Mouse (Mus musculus): ENCODE data around the gene Patl2.

The Patl2 gene

DNA sequence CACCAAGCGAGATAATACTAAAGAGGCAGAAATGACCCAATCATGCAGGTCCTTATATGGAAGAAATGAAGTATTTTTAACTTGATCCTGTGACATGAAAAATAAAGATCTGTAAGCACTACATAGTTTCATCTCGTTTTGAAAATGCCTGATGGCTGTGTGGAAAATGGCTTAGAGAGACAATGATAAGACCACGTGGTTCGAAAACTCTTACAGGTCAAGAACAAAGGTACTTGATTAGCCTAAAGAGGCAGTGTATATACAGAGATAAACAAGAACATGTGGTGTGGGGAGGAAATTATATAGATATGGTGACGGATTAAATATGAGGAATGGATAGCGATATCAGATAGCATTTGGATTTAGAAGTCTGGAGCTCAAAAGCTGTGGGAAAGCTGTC lies 14.7 kb downstream of the Patl2 start:
- no peak for DNase-seq

DNA sequence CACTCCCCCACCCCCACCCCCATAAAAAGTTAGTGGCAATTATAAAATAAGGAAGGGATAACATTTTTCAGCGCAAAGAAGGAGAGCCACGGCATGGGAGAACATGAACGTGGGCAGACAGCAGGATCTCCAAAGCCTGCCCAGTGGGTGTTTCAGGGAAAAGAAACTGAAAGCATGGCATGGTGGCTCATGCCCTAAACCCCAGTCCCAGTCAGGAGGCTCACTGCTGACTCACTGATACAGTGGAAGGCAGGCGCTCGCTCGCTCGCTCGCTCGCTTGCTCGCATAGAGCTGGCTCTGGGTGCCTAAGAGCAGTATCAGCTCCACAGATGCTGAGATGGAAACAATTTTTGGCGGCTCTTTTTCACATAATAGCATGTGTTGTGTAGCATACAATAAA lies 21.7 kb downstream of the Patl2 start:
- DNase-seq: no peak

DNA sequence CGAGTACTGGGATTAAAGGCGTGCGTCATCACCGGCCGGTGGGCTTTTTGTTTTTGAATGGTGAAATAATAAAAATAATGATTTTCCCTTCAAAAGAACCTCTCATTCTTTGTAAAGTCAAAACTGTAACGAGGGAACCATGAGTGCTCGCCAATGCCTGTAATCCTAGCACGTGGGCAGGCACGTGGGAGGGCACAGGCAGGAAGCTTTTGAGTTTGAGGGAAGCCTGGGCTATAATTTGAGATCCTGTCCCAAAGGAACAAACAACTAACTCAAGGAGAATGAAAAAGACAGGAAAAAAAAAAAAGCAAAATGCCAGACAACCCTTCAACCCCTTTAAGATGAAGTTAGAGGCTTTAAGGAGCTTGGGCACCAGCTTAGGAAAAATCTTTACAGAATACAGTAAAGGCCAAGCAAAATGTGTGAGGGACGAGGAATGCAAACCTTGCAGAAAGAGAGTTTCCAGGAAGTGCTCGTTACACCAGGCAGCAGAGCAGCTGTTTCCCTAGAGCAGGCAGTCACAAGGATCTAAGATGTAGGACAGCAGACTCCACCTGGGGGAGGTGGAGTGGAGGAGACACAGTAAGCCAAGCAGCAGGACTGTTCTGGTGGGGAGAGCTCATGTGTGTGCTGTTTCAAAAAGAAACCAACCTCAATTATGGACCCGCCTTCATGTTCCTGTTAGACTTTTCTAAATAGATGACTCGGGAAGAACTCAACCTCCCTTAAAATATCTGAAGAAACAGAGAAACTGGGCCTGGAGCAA lies 22.4 kb downstream of the Patl2 start:
- no peak for DNase-seq

DNA sequence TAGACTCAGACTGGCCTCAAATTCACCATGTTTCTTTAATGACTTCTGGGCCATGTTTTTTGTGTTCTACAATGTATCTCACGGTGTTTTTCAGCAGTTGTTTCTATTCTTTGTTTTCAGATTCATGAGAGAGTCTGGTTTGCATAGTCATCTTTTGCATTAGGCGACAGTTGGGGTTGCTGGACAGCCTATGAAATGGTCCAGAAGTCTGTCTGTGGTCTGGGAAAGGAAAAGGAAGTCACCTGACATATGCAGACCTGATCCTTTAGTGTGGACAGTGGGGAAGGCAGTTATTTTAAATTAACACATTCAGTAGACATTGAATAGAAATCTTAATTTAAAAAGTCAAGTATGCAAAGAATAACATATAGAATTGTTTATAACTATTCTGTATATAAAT lies 23.5 kb downstream of the Patl2 start:
- no peak for DNase-seq

DNA sequence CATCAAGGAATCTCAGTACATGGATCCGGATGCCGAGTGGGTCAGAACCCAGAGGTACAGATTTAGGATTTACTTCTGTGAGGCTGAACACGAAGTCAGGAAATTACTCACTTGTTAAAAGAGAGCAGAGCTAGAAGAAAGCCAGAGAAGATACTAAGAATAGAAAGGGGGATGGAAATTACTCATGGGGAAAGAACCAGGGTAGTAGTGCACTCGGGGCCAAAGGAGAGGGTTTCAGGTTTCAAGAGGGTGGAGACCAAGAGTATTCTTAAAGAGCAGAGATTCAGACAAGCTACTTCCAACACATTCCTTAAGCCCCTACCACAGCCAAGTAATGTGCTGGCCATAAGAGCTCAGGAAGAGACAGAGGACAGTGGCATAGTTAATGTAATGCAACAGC lies 24.4 kb downstream of the Patl2 start:
- DNase-seq: no peak

DNA sequence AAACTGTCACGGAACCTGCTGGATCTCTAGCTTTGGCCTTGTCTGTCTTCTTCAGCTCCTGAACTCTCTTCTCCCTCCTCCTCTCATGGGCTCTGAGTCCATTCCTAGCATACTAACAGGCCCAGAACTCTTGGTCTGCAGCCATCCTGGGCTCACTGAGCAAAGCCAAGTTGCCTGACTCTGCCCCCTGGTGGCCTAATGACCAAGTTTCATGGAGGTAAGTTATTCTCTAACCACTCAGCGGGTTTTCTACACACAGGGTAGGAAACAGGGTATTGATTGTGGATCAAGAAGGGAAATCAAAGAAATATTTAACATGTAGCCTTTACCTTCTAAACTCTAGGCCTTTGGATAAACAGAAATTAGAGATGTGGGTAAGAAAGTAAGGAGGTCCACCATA lies 25.3 kb downstream of the Patl2 start, which contains the start of gene Trim69:
Gene Trim69 (plus strand): TSS at position 21 of the 400 bp plus-strand sequence.
- peak; percentile 92 for DNase-seq

DNA sequence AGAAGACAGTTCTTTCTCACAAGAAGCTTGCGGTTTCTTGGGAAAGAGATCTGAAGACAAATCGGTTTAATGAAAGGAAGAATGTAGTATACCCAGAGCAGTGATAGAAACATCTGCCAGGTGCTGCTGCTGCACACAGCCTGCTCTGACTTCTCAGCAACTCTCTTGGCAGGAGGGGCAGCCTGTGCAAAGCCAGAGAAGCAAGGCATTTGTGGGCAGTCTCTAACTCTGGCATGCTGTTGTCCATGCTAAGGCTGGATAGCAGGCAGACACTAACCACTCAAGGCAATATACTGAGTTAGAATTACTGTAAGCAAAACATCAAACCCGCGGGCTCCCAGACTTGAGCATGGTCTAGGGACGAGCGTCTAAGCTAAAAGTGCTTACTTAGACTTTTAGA lies 26.3 kb downstream of the Patl2 start:
- no peak for DNase-seq

DNA sequence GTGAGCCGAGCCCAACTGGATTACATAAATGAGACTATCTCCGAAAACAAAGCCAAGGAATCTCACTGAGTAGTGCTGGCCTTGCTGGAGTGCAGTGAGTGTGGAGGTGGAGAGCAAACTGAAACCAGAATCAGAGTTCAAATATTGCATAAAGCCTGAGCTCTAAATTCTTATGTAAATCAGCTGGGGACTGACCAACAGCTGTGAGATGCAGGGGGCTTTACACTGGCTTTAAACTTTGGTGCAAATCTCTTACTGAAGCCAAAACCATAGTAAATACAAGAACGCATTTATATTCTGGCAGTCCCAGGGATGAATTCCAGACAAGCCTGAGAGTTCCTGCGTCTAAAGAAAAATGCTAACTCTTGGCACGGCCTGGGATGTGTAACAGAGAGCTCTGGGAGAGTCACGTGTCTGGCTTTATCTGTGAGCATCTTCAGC lies 27.6 kb downstream of the Patl2 start:
- DNase-seq: no peak

DNA sequence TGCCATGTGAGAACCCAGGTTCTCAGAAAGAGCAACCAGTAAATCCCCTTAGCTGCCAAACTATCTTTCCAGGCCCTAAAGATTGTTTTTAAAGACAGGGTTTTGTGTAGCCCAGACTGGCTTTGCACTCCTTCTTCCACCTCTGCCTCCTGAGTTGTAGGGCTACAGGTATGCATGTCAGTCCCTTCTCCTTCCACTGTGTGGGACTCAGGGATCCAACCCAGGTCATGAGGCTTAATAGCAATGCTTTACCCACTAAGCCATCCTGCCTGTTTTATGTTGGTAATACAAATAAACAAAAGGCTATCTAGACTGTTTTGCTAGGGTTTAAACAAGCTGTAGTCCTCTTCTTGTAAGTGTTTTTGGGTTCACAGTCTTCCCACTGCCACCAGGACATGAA lies 28.4 kb downstream of the Patl2 start:
- no peak for DNase-seq

DNA sequence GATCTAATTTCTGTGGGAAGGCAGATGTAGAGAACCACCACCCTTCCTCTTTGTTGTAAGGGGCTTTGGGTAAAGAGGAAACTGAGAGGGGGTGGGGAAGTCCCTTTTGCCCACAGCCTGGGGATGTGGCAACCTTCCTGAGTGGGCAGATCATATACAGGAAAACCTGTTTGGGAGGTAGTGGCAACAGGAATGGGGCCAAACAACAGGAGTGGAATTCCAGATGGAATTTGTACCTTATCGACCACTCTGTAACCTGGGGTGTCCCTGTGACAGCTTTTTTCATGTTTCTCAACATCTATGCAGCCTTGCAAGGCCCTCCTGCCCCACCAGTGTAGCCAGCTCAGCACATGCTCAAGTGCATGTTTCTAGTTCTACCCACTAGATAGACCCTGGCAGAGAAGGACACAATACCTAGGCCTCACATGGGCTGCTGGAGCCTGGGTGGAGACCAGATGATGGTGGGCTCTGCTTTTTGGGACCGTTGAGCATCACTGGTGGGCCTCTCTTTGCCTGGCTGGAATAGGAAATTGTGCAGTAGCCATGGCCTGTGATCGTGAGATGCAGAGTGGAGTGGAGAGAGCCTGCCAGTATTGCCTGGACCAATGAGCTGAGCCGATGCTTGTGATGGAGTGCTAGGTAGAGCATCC lies 29.8 kb downstream of the Patl2 start:
- DNase-seq: no peak

DNA sequence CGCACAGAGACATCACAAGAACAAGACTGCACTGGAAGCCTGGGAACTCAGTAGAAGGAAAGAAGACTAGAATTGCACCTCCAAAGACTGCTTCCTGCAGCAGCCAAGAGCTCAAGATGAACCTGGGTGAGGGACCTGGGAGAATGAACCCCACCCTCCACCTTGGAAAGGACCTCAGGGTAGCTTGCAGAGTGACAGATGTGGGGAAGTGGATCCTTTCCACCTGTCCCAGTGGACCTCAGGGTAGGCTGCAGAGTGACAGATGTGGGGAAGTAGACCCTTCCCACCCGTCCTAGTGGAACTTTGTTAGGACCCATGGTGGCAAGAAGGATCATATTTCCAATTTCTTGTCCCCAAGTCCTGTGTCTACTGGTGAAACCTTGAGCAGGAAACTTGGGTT lies 30.7 kb downstream of the Patl2 start:
- DNase-seq: no peak

DNA sequence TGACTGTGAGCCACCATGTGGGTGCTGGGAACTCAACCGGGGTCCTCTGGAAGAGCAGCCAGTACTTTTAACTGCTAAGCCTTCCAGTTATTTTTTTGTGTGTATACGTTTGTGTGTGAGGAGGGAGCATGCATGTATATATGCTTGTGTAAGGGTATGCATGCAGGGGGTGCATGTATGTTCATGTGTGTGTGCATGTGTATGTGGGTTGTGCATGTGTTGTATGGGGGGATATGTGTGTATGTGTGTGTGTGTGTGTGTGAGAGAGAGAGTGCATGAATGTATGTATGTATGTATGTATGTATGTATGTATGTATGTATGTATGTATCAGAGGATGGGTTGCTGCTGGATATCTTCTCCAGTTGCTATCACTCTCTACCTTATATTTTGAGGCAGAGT lies 31.5 kb downstream of the Patl2 start:
- no peak for DNase-seq

DNA sequence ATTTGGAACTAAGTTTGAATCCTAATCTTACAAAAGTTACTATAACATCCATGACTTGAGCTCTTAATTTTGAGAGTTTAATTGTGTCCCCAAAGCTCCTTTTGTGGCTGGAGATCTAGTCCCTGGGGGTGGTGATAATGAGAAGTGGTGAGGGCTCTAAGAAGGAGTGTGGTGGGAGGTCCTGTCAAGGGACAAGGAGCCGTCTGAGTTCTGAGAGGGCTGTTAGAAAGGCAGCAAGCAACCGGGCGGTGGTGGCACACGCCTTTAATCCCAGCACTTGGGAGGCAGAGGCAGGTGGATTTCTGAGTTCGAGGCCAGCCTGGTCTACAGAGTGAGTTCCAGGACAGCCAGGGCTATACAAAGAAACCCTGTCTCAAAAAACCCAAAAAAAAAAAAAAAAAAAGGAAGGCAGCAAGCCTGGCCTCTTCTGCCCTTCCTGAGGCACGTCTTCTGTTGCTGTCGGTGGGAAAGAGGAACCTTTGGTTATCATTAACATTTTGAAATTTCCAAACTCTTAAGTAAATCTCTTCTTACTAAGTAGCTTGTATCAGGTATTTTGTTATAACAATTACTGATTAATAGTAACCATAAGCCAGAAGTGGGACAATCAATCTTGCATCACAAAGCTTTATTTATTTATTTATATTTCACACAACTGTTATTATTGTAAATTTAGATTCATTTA lies 32.2 kb downstream of the Patl2 start:
- DNase-seq: no peak

DNA sequence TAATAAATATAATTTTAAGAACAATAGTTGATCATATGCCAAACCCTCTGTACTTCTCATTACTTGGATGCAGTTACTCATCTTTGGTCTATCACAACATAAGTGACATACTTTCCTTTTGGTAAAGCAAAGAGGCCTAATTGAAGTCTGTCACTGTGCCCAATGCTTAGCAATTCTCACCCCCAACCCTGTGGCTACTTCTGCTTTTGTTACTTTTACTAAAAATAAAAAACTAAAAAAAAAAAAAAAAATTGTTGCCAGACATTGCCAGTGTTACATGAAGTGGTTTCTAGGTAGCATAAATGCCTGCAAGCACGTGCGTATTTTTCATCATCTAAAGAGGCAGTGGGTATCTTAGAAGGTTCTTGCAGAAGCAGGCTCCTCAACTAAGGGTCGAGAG lies 33.1 kb downstream of the Patl2 start:
- no peak for DNase-seq

DNA sequence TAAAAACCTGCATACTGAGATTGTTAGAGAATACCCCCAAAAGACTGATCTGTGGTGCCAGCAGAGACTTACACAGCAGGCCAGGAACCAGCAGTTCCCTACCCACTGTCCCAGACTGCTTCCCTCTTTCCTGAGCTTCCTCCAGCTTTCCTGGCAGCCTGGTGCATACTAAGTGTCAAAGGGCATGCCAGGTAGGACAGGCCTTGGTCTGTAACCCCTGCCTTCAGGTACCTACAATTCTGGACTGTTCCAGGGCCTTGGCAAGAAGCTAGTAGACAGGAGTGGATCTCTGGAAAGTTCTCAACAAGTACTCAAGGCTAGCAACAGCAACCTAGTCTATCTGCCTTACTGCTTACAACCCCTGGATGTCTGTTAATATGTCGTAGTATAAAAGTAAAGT lies 34.8 kb downstream of the Patl2 start:
- no peak for DNase-seq

DNA sequence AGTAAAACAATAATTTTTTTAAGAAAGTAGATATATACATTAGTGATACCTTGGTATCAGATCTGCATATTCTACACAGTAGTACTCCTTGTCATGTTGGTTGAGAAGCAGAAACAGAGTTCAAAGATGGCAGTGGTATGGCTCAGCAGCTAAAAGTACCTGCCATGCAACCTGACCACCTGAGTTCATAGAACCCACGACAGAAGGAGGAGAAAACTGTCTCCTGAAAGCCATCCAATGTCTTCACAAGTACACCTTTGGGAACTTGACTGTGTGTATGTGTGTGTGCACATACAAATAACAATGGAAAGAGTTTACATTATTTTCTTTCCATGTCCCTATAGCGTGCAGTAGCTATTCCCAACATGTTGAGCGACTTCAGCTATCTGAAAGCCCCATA lies 36.3 kb downstream of the Patl2 start:
- no peak for DNase-seq

DNA sequence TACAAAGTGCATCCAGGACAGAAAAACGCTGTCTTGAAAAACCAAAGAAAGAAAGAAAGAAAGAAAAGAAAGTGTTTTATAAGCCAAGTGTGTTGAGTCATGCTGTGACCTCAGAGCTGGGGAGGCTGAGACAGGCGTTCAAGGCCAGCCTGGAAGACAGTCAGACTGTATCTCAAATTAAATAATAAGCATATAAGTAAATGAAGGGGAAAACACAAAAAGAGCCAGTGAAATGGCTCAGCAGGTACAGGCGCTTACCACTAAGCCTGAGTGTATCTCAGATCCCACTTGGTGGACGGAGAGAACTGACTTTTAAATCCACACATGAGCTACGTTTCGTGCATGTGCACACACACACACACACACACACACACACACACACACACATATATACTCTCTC lies 36.7 kb downstream of the Patl2 start:
- no peak for DNase-seq

DNA sequence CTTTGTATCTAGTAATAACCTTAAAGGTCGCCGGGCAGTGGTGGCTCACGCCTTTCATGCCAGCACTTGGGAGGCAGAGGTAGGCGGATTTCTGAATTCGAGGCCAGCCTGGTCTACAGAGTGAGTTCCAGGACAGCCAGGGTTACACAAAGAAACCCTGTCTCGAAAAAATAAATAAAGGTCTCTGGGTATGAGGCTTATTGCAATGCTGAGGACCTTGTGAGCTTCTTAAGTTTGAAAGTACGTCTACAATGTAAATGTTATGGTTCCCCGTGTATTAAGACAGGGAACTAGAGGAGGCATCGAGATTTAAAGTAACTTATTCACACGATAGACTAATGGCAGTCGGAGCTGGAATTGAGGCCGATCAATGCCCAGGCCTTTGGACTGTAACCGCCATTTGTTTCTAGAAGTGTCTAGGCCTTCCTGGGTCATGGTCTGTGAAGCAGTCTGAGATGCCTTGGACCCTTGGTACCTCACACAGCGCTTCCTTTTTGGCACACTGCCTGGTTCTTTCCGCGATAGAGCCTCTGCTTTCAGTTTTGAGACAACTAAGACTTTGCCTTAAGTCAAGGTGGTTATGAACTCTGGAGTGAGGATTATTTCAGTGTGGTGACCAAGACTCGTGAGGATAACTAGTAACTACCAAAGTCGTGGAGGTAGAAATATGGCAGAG lies 37.6 kb downstream of the Patl2 start:
- DNase-seq: peak; percentile 86

DNA sequence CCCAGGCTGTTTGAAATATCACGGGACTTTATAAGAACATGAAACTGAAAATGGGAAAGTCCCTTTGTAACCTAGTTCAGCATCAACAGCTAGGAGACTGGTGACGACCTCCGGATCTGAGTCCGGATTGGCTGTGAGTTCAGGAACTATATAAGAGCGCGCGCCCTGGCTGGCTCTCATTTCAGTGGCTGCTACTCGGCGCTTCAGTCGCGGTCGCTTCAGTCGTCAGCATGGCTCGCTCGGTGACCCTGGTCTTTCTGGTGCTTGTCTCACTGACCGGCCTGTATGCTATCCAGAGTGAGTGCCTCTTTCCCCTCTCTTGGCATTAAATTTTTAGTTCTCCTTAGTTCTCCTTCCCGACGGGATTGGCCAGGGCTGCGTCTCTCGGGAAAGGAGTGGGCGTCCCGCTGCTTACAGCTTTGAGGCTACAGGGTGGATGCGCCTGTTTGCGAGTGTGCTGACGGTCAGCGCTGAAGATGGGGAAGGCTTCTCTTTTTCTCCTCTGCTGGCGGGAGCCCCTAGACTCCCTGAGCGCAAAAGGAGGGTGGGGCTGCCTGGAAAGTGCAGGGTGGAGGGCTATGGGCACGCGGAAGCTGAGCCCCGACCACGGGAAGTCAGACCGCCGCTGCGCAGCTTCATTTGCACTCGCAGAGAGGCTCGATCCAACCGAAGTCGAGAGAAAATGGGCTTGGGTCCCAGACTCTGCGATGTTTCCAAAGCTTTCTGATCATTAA lies 38.3 kb downstream of the Patl2 start, which contains the start of gene B2m:
Gene B2m (plus strand): TSS at position 179 of the 734 bp plus-strand sequence.
- peak; percentile 97 for DNase-seq

DNA sequence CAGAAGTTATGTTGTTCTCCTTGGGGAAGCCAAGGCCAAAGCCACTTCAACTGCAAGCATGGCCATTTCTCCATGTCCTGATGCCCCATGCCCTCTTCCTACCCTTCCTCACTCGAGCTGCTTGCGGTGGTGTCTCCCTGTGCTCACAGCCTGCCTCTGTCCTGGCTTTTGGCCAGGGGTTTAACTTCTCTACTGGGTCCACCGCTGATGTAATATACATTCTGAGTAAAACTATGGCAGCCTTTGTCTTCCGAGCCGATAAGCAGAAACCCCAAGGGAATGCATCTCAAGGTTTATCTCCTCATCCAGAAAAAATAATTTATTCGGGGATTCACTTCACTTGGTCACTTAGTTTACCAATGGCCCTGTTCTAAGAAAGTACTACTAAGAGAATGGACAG lies 39.3 kb downstream of the Patl2 start:
- DNase-seq: no peak

DNA sequence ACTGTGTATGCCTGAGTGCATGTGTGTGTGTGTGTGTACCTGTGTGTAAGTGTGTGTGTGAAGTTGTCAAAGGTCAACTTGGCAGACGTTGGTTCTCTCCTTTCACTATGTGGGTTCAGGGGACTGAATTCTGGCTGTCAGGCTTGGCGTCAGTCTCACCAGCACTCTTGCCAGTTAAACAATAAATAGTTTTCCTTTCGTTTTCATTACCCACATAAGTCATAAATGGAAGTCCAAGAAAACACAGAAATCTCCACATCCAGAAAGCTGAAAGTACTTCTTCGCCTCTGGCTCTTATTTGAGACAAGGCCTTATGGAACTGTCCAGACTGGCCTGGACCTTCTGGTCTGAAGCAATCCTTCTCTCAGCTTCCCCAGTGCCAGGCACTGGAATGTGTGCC lies 40.2 kb downstream of the Patl2 start:
- DNase-seq: no peak

DNA sequence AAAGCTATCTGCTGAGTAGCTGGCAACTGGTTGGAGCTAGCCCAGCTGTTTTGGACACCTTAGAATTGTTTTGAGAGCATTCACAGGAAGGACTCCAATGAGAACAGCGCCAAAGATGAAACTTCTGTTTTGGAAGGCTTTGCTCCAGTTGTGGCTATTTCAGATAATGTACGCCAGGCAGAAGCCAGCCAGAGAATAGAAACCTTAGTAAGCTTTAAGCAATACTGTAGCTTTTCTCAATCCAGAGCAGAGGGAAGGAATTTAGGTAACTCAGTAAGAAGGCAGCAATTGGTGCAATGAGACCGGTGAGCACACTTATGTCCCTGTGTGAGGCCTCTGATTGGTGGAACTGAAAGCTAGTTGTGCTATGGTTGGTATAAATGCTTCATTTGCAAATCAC lies 42.9 kb downstream of the Patl2 start:
- DNase-seq: no peak
